Mouse (Mus musculus): Measurements from ENCODE around the gene Il4i1. TPM values are rescaled to one million over a fixed set of nuclear protein-coding genes. Genes with fewer than 3 reads are reported as not detected.

Il4i1 gene
- polyA plus RNA-seq, 1 experiment from 2014 or later, result 0.88 TPM

DNA sequence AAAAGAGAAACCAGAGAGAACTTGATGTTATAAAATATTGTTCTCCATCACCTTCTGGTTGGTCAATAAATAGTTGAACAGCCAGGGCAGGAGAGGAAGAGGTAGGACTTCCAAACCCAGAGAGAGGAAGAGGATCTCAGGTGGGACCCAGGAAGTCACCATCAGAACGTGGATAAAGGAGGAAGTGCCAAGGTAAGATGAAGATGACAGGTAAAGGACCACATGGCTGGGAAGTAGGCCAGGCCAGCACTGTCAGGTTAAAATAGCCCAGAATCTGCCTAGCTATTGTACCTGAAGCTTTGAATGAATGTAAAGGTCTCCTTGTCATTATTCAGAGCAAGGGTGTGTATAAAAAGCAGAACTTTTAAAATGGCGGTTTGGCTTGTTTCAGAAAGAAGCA is 7.3 kb upstream of the Il4i1 start:
- Histone ChIP-seq H3K4me2 (ENCODE audit: low read depth, low read length) (no peak overlapping the region), H3K4me1 (ENCODE audit: control insufficient read depth, insufficient read depth, low read length) (no peaks in the 10 kb centered on the region), H3K9ac (ENCODE audit: low read length) (no peak overlapping the region), H3K27ac (ENCODE audit: low read length) (no peak overlapping the region), H3K36me3 (ENCODE audit: control insufficient read depth, insufficient read depth, low read length) (0 out of 2 replicates have a peak, but pooled peaks cover 3% of the 10 kb centered on the region), H3K4me3 (replicated peaks; ENCODE audit: low read length) (no peak overlapping the region), H3K9me3 (replicated peaks; ENCODE audit: control insufficient read depth, low read length) (no peaks in the 10 kb centered on the region), H3K27me3 (ENCODE audit: control insufficient read depth, insufficient read depth, low read length) (no peaks in the 10 kb centered on the region)
- 73% methylated on average over 2 of the region's 2 CpGs for WGBS
- no peak for ATAC-seq (ENCODE audit: insufficient read depth, low FRiP score)

DNA sequence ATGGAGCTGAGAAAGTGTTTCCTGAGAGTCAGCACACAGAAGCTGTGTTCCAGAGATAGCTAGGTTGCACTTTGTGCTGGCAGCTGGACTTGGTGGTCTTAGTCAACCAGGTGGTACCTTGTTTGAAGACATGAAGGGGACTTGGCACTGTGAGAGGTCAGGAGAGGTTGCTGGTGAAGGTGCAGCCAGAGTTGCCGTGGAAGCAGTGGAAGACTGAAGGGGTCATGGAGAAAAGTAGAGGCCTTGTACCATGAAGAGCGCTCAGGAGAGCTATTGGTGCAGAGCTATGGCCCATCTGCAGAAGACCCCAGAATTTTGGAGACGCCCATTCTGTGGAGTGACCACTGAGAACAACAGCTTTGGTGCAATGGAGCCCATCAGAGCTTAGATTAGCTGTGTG is 6.7 kb upstream of the Il4i1 start:
- Histone ChIP-seq H3K4me1 (ENCODE audit: control insufficient read depth, insufficient read depth, low read length) (no peaks in the 10 kb centered on the region), H3K27ac (ENCODE audit: low read length) (no peak overlapping the region), H3K27me3 (ENCODE audit: control insufficient read depth, insufficient read depth, low read length) (no peaks in the 10 kb centered on the region), H3K9ac (ENCODE audit: low read length) (no peak overlapping the region), H3K36me3 (ENCODE audit: control insufficient read depth, insufficient read depth, low read length) (0 out of 2 replicates have a peak, but pooled peaks cover 3% of the 10 kb centered on the region), H3K9me3 (replicated peaks; ENCODE audit: control insufficient read depth, low read length) (no peaks in the 10 kb centered on the region), H3K4me3 (replicated peaks; ENCODE audit: low read length) (no peak overlapping the region), H3K4me2 (ENCODE audit: low read depth, low read length) (no peak overlapping the region)
- 95% methylated on average over 3 of the region's 3 CpGs for WGBS
- ATAC-seq (ENCODE audit: insufficient read depth, low FRiP score), result no peak

DNA sequence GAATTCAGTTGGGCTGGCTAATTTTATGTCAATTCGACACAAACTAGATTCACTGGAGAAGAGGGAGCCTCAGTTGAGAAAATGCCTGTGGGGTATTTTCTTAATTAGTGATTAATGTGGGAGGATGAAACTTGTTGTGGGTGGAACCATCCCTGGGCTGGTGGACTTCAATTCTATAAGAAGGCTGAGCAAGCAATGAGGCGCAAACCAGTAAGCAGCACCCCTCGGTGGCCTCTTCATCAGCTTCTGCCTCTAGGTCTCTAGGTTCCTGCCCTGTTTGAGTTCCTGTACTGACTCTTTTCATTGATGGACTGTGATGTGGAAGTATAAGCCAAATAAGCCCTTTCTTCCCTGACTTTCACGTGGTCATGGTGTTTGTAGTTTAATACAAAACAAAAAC is 5.8 kb upstream of the Il4i1 start:
- Histone ChIP-seq H3K36me3 (ENCODE audit: control insufficient read depth, insufficient read depth, low read length) (0 out of 2 replicates have a peak, but pooled peaks cover 3% of the 10 kb centered on the region), H3K27me3 (ENCODE audit: control insufficient read depth, insufficient read depth, low read length) (no peaks in the 10 kb centered on the region), H3K4me2 (ENCODE audit: low read depth, low read length) (no peak overlapping the region), H3K4me1 (ENCODE audit: control insufficient read depth, insufficient read depth, low read length) (0 out of 2 replicates have a peak, but pooled peaks cover 5% of the 10 kb centered on the region), H3K4me3 (replicated peaks; ENCODE audit: low read length) (no peak overlapping the region), H3K9me3 (replicated peaks; ENCODE audit: control insufficient read depth, low read length) (no peaks in the 10 kb centered on the region), H3K9ac (ENCODE audit: low read length) (no peak overlapping the region), H3K27ac (ENCODE audit: low read length) (no peak overlapping the region)
- no peak for ATAC-seq (ENCODE audit: insufficient read depth, low FRiP score)
- 76% methylated on average over 4 of the region's 4 CpGs for WGBS

DNA sequence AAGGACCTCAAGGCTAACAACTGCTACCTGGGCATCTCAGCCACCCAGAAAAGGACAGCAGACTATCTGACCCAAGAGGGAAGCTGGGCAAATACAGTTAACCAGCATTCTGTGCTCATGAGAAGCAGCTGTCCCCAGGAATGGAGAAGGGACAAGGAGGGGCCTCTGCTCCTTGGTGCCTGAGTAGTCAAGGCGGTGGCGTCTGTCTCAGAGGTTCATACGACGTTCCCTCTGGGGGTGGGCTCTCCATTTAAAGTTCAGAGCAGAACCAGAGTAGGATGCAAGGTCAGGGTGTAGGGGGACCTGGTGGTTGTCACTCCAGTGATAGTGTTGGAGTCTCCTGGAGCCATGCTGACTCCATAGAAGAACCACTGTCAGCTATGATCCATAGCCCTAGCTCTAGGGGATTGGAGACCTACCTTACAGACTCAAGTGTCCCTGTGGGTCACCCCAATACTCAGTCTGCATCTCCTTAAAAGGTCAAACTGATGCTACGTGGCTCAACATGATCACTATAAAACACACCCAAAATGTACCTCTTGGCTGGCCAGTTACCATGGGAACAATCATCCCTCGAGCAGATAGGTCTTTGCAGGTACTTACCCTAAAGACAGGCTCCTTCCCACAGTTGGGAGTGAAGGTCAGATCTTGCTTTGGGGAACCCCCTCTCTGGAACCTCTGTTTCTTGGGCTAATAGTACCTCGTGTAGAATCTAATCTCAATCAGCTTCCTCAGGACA is 5.2 kb upstream of the Il4i1 start:
- H3K9me3 ChIP-seq (replicated peaks; ENCODE audit: control insufficient read depth, low read length), result no peaks in the 10 kb centered on the region
- H3K27me3 ChIP-seq (ENCODE audit: control insufficient read depth, insufficient read depth, low read length), result no peaks in the 10 kb centered on the region
- no peak overlapping the region for H3K4me2 ChIP-seq (ENCODE audit: low read depth, low read length)
- H3K9ac ChIP-seq (ENCODE audit: low read length), result no peak overlapping the region
- no peak overlapping the region for H3K4me3 ChIP-seq (replicated peaks; ENCODE audit: low read length)
- 86% methylated on average over 7 of the region's 7 CpGs for WGBS
- H3K27ac ChIP-seq (ENCODE audit: low read length), result no peak overlapping the region
- no peak for ATAC-seq (ENCODE audit: insufficient read depth, low FRiP score)
- 0 out of 2 replicates have a peak, but pooled peaks cover 3% of the 10 kb centered on the region for H3K36me3 ChIP-seq (ENCODE audit: control insufficient read depth, insufficient read depth, low read length)
- 0 out of 2 replicates have a peak, but pooled peaks cover 5% of the 10 kb centered on the region for H3K4me1 ChIP-seq (ENCODE audit: control insufficient read depth, insufficient read depth, low read length)

DNA sequence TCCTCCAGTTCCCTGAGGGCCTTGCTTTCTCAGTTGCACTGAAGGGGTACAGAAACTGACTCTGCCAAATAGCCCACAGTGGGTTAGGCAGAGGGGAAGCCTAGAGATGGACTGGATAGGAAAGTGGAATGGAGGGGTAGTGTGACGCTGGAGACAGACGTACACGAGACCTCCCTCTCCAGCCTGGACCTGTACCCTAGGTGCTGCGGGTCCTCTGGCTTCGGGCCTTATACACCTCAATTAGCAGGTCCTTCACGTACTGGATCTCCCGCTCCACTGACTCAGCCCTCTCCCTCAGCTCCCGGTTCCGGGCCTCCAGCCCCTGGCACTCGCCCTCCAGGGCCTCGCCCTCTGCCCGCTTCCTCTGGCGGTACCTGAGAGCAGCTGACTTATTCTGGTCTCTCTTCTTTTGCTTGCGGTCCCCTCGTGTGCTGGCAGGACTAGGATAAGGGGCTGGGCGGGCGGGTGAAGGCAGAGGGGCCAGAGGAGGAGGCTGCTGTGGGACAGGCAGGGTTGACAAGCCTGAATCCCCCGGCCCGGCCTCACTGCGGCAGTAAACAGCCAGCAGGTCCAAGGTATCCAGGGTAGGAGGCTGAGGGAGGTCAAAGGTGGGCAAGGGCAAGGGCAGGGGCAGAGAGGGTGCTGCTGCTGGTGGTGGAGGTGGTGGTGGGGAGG is 3.4 kb upstream of the Il4i1 start:
- 0 out of 2 replicates have a peak, but pooled peaks cover 3% of the 10 kb centered on the region for H3K36me3 ChIP-seq (ENCODE audit: control insufficient read depth, insufficient read depth, low read length)
- whole genome bisulfite sequencing, result 89% methylated on average over 20 of the region's 20 CpGs
- no peak for ATAC-seq (ENCODE audit: insufficient read depth, low FRiP score)
- no peaks in the 10 kb centered on the region for H3K27me3 ChIP-seq (ENCODE audit: control insufficient read depth, insufficient read depth, low read length)
- H3K9ac ChIP-seq (ENCODE audit: low read length), result no peak overlapping the region
- no peak overlapping the region for H3K4me2 ChIP-seq (ENCODE audit: low read depth, low read length)
- H3K27ac ChIP-seq (ENCODE audit: low read length), result no peak overlapping the region
- H3K4me3 ChIP-seq (replicated peaks; ENCODE audit: low read length), result no peak overlapping the region
- H3K9me3 ChIP-seq (replicated peaks; ENCODE audit: control insufficient read depth, low read length), result no peaks in the 10 kb centered on the region
- peaks cover 11% of the 10 kb centered on the region for H3K4me1 ChIP-seq (ENCODE audit: control insufficient read depth, insufficient read depth, low read length)

DNA sequence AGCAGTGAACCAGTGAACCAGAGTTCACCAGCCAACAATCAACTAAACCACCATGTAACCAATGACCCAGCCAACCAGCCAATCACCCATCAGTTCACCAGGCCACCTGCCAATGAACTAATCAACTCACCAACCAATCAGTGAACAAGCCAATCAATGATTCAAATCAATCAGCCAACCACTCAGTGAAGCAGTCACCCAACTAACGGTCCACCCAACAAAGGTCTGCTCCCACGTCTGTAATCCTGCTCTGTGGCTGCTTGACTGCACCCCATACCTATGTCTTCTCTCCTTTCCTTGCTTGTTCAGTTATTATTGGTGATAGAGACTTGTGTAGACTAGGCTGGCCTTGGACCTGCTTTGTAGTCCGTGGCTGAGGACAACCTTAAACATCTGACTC is 2.2 kb upstream of the Il4i1 start:
- no peak overlapping the region for H3K9ac ChIP-seq (ENCODE audit: low read length)
- peaks cover 23% of the 10 kb centered on the region for H3K4me1 ChIP-seq (ENCODE audit: control insufficient read depth, insufficient read depth, low read length)
- 91% methylated on average over 3 of the region's 3 CpGs for WGBS
- no peaks in the 10 kb centered on the region for H3K27me3 ChIP-seq (ENCODE audit: control insufficient read depth, insufficient read depth, low read length)
- H3K27ac ChIP-seq (ENCODE audit: low read length), result no peak overlapping the region
- no peak overlapping the region for H3K4me3 ChIP-seq (replicated peaks; ENCODE audit: low read length)
- 0 out of 2 replicates have a peak, but pooled peaks cover 3% of the 10 kb centered on the region for H3K36me3 ChIP-seq (ENCODE audit: control insufficient read depth, insufficient read depth, low read length)
- no peak for ATAC-seq (ENCODE audit: insufficient read depth, low FRiP score)
- no peaks in the 10 kb centered on the region for H3K9me3 ChIP-seq (replicated peaks; ENCODE audit: control insufficient read depth, low read length)
- H3K4me2 ChIP-seq (ENCODE audit: low read depth, low read length), result no peak overlapping the region

DNA sequence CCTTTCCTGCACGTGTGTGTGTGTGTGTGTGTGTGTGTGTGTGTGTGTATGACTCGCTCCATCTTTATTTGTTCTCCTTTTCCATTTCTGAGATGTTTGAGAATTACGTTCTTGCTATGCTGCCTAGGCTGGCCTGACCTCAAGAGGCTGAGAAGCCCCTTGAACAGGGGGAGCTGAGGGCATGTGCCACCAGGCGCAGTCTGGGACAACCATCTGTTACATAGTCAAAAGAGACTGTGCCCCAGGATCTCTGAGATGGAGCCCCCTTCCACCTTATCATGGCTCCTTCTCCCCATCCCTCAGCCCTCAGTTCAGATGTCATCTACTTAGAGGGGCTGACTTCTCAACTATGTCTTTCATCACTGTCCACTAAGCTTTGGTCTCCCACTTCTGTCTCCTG is 1.8 kb upstream of the Il4i1 start:
- no peak overlapping the region for H3K9ac ChIP-seq (ENCODE audit: low read length)
- H3K27me3 ChIP-seq (ENCODE audit: control insufficient read depth, insufficient read depth, low read length), result no peaks in the 10 kb centered on the region
- WGBS, result 86% methylated on average over 4 of the region's 4 CpGs
- H3K27ac ChIP-seq (ENCODE audit: low read length), result no peak overlapping the region
- H3K4me1 ChIP-seq (ENCODE audit: control insufficient read depth, insufficient read depth, low read length), result peaks cover 27% of the 10 kb centered on the region
- ATAC-seq (ENCODE audit: insufficient read depth, low FRiP score), result no peak
- H3K4me3 ChIP-seq (replicated peaks; ENCODE audit: low read length), result no peak overlapping the region
- no peak overlapping the region for H3K4me2 ChIP-seq (ENCODE audit: low read depth, low read length)
- H3K9me3 ChIP-seq (replicated peaks; ENCODE audit: control insufficient read depth, low read length), result no peaks in the 10 kb centered on the region
- H3K36me3 ChIP-seq (ENCODE audit: control insufficient read depth, insufficient read depth, low read length), result 0 out of 2 replicates have a peak, but pooled peaks cover 3% of the 10 kb centered on the region

DNA sequence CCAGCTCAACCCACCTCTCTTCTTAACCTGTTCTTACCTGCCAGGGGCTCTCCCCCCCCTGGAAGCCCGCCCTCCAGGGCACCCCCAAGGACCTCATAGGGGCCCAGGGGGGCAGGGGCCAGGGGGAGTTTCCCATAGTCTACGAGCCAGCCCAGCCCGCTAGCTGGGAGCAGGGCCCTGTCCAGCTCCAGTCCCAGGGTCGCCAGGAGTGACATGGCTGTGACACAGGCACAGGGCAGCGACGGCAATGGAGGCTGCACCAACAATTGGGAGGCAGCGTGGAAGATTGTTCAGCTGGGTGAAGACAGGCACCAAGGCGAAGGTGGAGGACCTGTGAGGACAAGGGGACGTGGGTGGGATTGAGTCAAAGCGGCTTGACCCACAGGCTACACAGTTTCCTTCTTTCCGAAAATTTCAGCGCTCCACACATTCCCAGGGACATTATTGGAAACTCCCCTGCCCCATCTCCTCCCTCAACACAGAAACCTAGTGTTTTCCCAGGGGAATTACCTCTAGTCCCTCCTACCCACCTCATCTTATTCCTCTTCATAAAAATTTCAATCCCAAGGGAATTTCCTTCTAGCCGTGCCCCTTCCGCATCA is 1.1 kb upstream of the Il4i1 start:
- peak overlapping the region; percentile 89 for H3K4me2 ChIP-seq (ENCODE audit: low read depth, low read length)
- H3K27me3 ChIP-seq (ENCODE audit: control insufficient read depth, insufficient read depth, low read length), result no peaks in the 10 kb centered on the region
- 0 out of 2 replicates have a peak, but pooled peaks cover 3% of the 10 kb centered on the region for H3K36me3 ChIP-seq (ENCODE audit: control insufficient read depth, insufficient read depth, low read length)
- H3K4me3 ChIP-seq (replicated peaks; ENCODE audit: low read length), result peak overlapping the region; percentile 85
- no peak for ATAC-seq (ENCODE audit: insufficient read depth, low FRiP score)
- peak overlapping the region; percentile 95 for H3K9ac ChIP-seq (ENCODE audit: low read length)
- H3K27ac ChIP-seq (ENCODE audit: low read length), result peak overlapping the region; percentile 98
- peaks cover 32% of the 10 kb centered on the region for H3K4me1 ChIP-seq (ENCODE audit: control insufficient read depth, insufficient read depth, low read length)
- H3K9me3 ChIP-seq (replicated peaks; ENCODE audit: control insufficient read depth, low read length), result no peaks in the 10 kb centered on the region
- WGBS, result 32% methylated on average over 14 of the region's 14 CpGs
